Mouse (Mus musculus) 3134 (cell line): ENCODE results near the gene Carnmt1.

ENCODE experiments used
- DNase-seq: peaks from one replicate; pipeline ENCODE4 v3.0.0-alpha.2; 2011; ENCODE audit warnings: low spot score; ENCODE audit not compliant: insufficient read length; ENCODE audit errors: extremely low read depth

Gene Carnmt1

DNA sequence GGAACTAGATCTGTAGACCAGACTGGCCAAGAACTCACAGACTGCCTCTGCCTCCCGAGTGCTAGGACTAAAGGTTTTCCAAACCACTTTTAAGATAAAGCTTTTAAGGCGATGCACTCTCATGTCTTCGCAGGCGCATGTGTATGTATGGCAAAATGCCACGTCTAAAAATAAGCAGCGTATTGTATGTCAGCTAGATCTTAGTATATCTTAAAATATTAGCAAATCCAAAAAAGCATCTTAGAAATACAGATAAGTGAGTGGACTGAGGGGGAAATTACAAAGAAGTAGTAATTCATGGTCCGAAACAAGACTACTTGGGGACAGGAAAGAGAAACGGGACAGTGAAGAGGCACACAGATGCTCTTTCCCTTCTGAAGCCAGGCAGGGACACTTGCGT lies 41.0 kb downstream of the Carnmt1 start:
- DNase-seq: no peak

DNA sequence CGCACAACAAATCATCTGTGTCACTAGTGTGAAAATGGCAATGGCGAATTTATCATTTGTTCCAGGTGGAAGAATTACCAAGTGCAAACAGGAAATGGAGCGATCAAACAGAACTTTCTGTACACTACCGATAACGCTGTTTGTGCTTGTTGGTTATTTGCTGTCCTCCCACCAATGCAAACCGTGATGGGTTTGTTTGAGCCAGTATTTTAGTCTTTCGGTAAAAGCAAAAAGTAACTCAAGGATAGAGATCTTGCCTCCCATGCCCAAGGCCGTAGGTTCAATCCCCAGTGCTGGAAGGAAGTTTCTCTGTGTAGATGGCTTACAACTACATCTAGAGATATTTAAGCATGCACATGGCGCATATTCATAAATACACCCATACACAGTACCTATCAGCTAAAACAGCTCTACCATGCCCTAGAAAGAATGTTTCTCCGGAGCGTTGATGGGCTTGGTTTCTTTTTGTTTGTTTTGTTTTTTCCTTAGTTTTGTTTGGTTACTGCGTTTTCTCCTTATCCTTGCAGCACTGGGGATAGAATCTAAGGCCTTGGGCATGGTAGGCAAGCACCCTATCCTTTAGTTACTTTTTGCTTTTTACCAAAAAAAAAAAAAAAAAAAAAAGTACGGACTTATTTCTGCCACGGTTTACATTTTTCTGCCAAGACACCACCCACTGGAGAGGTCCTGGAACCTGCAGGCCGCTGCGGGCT lies 41.7 kb downstream of the Carnmt1 start:
- no peak for DNase-seq

DNA sequence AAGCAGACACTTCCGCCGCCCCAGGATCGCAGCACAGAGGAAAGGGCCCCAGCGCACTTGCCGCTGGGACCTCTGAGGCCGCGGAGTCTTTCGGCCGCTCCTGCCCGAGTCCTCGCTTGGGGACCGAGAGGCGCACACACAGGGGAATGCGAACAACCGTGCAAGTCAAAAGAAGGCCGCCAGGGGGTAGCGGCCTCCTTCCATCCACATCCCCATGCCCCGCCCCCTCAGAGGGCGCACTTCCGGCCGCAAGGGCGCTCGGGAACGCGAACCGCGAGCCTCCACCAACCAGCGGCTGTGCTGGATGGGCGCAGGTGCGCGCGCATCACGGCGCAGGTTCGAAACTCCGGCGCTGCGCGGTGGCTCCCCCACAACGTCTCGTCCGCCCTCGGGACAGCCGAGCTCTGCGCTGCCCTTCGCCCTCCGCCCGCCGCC lies 42.3 kb downstream of the Carnmt1 start, which contains the start of gene D030056L22Rik:
TSS of gene D030056L22Rik (plus strand) at position 328 of the 435 bp plus-strand sequence.
- DNase-seq: peak; percentile 96

DNA sequence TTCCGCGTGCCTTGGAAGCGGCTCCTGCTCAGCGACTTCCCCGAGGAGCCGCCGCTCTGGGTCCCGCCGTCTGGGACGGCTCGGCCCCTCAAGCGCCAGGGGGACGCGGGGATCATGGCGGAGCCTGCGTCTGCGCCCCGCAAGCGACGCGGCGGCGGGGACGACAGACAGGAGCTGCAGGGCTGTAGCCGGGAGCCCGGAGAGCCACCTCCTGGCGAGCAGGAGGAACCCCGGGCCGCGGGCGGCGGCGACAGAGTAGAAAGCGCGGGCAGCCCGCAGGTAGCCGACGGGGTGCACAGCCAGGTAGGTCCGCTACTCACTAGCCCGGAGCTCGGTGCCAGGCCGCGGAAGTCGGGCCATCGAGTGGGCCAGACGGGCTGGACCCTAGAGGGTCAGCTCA lies 42.8 kb downstream of the Carnmt1 start:
- DNase-seq: peak; percentile 62

DNA sequence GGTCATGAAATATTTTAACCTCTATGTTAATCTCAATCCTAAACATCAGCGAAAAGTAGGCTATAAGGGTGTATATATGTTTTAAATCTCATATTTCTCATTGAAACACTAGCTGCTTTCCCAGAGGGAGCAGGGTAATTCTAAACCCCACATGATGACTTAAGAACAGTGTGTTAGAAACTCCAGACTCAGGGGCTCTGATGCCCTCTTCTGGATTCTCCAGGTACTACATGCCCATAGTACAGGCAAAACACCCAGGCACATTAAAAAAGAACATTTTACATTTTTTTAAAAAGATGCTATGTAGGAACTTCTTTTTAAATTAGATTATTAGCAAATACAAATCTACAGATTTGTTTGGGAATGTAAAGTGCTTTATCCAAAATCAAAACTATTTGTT lies 45.8 kb downstream of the Carnmt1 start:
- peak; percentile 44 for DNase-seq

DNA sequence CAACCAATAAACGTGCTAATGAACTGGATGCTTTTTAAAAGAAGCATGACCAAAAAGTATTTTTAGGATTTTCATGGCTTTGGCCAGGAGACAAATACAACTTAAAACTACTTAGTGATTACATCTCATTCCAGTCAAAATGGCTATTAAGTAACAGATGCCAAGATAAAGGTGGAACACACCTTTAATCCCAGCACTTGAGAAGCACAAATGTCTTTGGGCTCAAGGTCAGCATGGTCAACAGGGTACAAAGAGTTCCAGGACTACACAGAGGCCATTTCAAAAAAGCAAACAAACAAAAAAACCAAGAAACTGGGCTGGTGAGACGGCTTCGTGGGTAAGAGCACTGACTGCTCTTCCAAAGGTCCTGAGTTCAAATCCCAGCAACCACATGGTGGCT lies 49.8 kb downstream of the Carnmt1 start:
- DNase-seq: no peak

DNA sequence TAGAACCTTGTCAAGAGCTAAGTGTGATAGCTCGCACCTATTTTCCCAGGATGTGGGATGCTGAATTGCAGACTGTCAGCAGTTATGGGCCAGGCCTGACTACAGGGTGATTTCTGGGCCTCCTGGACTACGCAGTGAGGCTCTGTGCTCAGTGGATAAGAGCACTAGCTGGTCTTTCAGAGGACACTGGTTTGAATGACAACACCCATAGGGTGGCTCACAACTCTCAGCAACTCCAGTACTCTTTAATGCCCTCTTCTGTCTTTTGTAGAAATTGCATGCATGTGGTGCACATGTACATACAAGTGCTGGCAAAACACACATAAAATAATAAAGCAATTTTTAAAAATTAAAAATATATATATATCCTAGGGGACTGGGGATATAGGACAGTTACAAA lies 54.6 kb downstream of the Carnmt1 start:
- DNase-seq: no peak

DNA sequence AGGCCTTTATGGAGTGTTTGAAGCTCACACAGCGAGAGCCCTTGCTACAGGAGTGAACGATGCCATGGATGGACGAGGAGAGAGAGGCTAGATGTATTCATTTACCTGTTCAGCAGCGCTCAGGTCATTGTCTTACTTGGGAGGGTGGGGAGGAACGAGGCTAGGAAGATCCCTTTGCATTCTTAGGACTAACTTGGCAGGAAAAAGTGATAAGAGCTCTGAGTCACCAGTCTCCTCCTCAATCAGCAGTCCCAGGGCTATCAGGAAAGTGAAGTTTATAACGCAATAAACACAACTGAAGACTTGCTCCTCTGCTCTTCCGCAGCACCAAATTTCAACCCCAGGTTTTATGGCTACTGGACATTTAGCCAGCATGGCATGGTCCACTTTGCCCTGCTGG lies 59.7 kb downstream of the Carnmt1 start:
- no peak for DNase-seq

DNA sequence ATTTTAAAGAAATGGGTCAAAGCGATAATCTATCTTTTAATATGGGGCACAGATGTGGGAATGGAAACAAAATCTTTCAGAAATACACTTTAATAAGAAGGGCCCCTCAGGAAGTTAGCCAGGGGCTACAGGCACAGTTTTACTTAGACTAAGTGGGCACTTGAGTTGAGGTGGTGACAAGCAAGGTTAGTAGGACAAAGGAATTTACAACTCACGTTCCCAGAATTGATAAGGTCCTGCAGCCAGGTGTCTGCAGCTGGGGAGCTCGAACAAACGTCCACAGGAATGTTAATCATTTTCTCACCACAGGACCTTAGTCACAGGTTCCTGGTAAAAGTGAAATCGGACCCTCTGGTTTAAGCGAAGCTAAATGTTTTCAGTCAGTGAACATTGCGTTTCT lies 60.5 kb downstream of the Carnmt1 start:
- no peak for DNase-seq

DNA sequence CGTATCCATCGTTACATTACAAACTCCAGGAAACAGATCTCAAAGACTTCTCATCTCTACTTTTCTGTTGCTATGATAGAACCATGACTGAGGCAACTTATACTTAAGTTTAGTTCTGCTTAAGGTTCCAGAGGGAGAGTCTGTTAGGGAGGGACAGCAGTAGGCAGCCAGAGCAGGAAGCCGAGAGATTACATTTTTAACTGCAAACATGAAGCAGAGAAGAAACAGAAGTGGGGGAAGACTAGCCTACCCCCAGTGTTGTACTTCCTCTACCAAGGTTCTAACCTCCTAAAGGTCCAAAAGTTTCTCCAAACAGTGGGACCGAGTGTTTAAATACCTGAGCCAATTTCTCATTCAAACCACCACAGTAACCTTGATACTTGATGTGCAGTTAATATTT lies 65.3 kb downstream of the Carnmt1 start:
- DNase-seq: no peak

DNA sequence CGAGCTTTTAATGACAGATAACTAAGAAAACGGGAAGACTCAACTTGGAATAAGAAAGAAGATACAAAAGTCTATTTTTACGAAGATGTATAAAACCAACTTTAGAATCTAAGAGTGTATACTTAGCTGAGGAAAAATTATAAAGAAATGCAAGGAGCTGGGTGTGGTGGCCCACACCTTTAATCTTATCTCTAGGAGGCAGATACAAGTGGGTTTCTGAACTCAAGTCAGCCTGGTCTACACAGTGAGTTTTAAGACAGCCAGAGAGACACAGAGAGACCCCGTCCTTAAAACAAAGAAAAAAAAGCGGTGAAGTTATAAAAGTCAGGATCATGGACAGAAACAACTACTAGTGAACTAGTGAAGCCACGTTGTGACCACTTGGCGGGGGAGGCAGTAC lies 68.6 kb downstream of the Carnmt1 start:
- no peak for DNase-seq

DNA sequence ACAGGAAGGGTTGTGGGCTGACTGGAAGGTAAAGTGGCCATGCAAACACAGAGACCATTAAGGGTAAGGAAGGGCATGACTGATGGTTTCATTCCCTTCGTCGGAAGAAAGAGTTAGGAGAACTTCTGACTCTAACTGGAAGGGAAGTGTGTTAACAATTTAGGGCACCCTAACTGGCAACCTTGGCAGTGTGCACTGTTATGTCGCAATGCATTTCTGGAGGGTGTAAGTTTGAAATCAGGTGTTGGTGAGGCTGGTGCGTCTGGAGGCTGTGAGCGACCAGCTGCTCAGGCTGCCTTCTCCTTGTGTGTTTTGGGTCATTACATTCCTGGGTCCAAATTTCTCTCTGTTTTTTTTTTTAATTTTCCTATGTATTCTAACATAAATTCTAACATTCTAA lies 73.4 kb downstream of the Carnmt1 start:
- no peak for DNase-seq

DNA sequence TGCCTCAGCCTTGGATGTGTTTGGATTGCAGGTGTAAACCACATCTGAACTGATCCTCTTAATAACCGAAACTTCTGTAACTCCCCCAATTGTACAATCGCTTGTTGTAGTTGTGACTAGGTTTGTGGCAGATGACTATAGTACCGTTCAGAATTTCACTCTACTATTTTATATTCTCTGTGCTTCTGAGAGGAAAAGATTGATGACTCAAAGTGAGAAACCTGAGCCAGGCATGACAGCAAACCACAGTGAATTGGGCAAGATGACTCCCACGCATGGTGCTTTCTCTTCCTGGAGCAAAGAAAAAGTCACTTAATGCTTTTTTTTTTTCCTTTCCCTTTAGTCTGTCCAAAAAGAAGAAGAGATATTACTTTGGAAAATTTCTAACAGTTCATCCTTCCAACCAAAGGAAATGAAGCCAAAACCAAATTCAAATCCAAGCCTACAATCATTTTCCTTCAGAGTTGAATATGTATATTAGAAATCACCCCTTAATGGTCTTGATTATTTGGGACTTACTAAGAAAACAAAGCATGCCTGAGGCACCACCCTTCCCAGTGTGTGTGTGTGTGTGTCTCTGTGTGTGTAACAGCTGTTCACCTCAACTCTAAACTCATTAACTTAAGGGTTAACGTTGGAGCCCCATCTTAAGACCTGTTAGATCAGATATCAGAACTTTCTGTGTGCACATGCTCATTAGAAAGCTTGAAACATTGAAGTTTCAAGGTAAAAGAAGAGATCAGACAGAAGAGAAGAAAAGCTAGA lies 76.2 kb downstream of the Carnmt1 start:
- peak; percentile 55 for DNase-seq

DNA sequence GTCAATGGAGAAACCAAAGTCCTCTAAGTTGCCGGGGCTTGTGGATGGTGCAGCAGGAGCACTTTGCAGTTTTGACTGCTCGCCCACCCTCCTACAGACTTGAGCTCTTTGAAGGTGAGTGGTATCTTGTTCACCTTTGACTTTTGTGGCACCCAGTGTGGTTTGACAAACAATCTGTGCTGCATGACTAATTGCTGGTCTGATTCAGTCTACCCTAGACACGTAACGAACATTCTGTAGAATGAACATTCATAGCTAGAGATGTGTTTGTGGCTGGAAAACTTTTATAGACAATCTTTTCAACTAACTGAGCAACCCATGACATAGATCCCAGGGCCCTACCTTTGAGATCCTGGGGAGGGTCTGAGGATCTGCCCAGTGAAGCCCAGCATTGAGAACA lies 76.8 kb downstream of the Carnmt1 start:
- DNase-seq: peak; percentile 23

DNA sequence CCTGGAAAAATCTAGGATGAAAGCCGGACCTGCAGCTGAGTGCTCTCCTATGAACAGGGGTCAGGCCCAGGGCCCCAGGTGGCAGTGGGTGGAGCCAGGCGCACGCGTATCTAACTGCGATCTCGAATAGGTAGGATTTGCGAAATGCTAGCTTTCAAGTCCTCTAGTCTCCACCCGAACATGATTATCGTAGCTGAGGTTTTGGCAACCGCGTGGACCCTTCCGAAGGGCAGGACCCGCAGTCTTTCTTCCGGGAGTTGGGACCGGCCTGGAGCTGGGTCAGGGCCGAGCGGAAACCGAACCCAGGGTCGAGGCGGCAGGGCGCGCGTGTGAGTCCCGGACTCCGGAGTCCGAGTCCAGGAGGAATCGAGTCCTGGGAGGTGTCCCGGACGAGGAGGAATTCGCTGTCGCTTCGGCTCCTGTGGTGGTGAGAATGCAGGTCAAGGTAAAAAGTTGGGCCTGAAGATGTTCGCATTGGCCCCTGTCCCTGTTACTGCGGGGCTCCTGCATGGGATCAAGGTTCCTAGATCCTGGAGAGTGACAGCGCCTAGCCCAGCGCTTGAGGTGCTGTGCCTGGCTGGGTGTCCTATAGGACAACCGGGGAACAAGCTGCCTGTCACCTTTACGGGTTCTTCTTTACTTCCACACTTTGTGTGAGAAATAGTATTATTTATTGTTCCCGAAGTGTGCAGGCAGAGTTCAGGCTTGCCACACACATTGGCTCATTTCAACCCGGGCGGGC lies 79.2 kb downstream of the Carnmt1 start, which contains the start of gene Trpm6:
TSS of gene Trpm6 (plus strand) at position 386 of the 742 bp plus-strand sequence.
- DNase-seq: no peak
